Mouse (Mus musculus) kidney, embryonic 16.5 days (tissue): ENCODE data around the gene Twf2. TPM values are rescaled to one million over a fixed set of nuclear protein-coding genes. Genes with fewer than 3 reads are reported as not detected.

Source experiments
- ATAC-seq: fragments of 200-750 bp; cut with Nextera tagmentation; 2 replicates; pipeline ENCODE4 v1.8.0; 2017; ENCODE audit warnings: moderate TSS enrichment; ENCODE audit not compliant: low FRiP score, low TSS enrichment
- H3K27ac ChIP-seq: fragments of 300-500 bp; sonication (generic); 2 replicates; pipeline ENCODE4 v1.5.1; 2014; ENCODE audit warnings: low read length
- H3K27me3 ChIP-seq: fragments of 300-500 bp; sonication (generic); 2 replicates; pipeline ENCODE4 v1.6.1; 2014; ENCODE audit warnings: low read length, control low read depth, mixed read lengths; ENCODE audit not compliant: insufficient read depth
- H3K36me3 ChIP-seq: fragments of 300-500 bp; sonication (generic); 2 replicates; pipeline ENCODE4 v1.6.1; 2014; ENCODE audit warnings: low read length, control low read depth, mixed read lengths; ENCODE audit not compliant: insufficient read depth
- H3K4me1 ChIP-seq: fragments of 300-500 bp; sonication (generic); 2 replicates; pipeline ENCODE4 v1.6.1; 2014; ENCODE audit warnings: low read length, control low read depth, mixed read lengths; ENCODE audit not compliant: insufficient read depth
- H3K4me2 ChIP-seq: fragments of 300-500 bp; sonication (generic); replicated peaks from 2 replicates; pipeline ENCODE4 v1.6.1; 2014; ENCODE audit warnings: low read depth, low read length
- H3K4me3 ChIP-seq: fragments of 300-500 bp; sonication (generic); 2 replicates; pipeline ENCODE4 v1.5.1; 2014; ENCODE audit warnings: mild to moderate bottlenecking, low read length
- H3K9ac ChIP-seq: fragments of 300-500 bp; sonication (generic); replicated peaks from 2 replicates; pipeline ENCODE4 v1.6.1; 2014; ENCODE audit warnings: low read length
- H3K9me3 ChIP-seq: fragments of 300-500 bp; sonication (generic); 2 replicates; pipeline ENCODE4 v1.6.1; 2016; ENCODE audit warnings: low read length, control low read depth
- WGBS: fragments of 180-500 bp; shearing (Covaris S2); extraction: QIAGEN DNeasy Blood & Tissue Kit; methylation state at CpG from one replicate; pipeline ENCODE4 v1.1.7; 2014; 5-methylcytosine and 5-hydroxymethylcytosine counted together
- polyA plus RNA-seq: library from polyadenylated mRNA; unstranded; fragments of >200 nt; fragmentation: Nextera tagmentation; extraction: Ambion mirVana; gene quantifications from 2 replicates; pipeline ENCODE4 v1.2.1, GENCODE M21; 2015

Twf2 gene
- polyA plus RNA-seq, 1 experiment from 2014 or later = 72.7 TPM

DNA sequence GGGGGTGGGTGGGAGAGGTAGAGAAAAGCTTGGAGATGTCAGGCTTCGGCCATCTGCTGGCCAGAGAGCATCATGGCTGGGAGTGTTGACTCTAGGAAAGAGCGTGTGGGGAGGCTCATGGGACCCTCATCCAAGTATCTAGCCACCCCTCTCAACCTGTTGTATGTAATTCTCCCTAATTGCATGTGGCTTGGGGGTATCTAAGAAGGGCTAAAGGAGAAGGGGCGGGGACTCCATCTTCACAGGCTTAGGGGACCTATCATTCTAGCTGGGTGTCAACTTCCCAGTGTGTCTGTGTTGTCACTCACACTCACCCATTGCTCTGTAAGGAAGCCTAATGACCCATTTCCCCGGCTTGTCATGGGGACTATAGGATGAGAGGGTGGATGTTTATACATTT lies 28.9 kb downstream of the Twf2 start:
- no peak overlapping the region for H3K27ac ChIP-seq
- H3K9me3 ChIP-seq = no peaks in the 10 kb centered on the region
- ATAC-seq = no peak
- 74% methylated on average over 4 of the region's 4 CpGs for WGBS
- no peak overlapping the region for H3K4me2 ChIP-seq
- 0 out of 2 replicates have a peak, but pooled peaks cover 7% of the 10 kb centered on the region for H3K4me1 ChIP-seq
- no peaks in the 10 kb centered on the region for H3K27me3 ChIP-seq
- H3K9ac ChIP-seq = no peak overlapping the region
- no peak overlapping the region for H3K4me3 ChIP-seq
- H3K36me3 ChIP-seq = peaks cover 35% of the 10 kb centered on the region

DNA sequence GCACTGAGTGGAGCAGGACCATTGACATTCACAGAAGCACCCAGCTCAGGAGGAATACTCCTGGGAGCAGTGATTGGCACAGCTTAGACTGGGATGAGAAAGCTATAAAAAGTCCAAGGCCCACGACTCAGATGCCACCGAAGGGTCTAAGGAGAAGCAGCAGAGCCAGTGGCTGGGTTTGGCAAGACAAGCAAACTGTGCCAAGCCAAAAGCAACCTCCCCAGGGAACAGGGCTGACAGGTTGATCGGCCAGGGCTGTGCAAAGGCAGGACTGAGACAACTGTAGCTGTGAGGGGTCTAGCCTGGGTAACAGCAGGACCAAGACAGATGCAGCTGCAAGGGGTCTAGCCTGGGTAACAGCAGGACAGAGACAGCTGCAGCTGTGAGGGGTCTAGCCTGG lies 30.0 kb downstream of the Twf2 start:
- no peak overlapping the region for H3K4me3 ChIP-seq
- no peak for ATAC-seq

DNA sequence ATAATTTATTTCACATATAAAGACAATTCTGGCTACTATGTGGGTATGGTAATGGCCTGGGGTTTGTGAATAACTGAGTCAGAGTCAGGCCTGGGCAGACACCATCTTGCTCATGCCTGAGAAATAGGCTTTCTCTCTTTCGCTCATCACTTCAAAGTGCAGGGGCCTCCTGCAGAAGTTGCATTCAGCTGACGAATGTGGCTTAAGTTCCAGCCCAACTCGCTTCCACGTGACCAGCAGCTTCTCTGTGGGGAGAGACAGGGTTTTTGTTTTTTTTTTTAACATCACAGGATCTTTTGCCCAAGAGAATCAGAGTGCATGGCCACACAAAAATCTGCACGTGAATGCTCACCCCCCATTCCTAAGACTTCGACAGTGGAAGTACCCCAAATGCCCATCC lies 31.0 kb downstream of the Twf2 start:
- Histone ChIP-seq H3K4me1 (0 out of 2 replicates have a peak, but pooled peaks cover 7% of the 10 kb centered on the region), H3K9ac (no peak overlapping the region), H3K4me2 (no peak overlapping the region), H3K27ac (no peak overlapping the region), H3K27me3 (no peaks in the 10 kb centered on the region), H3K36me3 (peaks cover 53% of the 10 kb centered on the region), H3K4me3 (no peak overlapping the region), H3K9me3 (no peaks in the 10 kb centered on the region)
- WGBS = 70% methylated on average over 6 of the region's 6 CpGs
- no peak for ATAC-seq

More for the DNA sequence above, 30.0 kb downstream of the Twf2 start:
- no peak overlapping the region for H3K4me2 ChIP-seq
- H3K9me3 ChIP-seq = no peaks in the 10 kb centered on the region
- WGBS = 93% methylated on average over 3 of the region's 3 CpGs
- H3K4me1 ChIP-seq = 0 out of 2 replicates have a peak, but pooled peaks cover 7% of the 10 kb centered on the region
- H3K36me3 ChIP-seq = peaks cover 43% of the 10 kb centered on the region
- no peaks in the 10 kb centered on the region for H3K27me3 ChIP-seq
- H3K27ac ChIP-seq = no peak overlapping the region
- H3K9ac ChIP-seq = no peak overlapping the region

DNA sequence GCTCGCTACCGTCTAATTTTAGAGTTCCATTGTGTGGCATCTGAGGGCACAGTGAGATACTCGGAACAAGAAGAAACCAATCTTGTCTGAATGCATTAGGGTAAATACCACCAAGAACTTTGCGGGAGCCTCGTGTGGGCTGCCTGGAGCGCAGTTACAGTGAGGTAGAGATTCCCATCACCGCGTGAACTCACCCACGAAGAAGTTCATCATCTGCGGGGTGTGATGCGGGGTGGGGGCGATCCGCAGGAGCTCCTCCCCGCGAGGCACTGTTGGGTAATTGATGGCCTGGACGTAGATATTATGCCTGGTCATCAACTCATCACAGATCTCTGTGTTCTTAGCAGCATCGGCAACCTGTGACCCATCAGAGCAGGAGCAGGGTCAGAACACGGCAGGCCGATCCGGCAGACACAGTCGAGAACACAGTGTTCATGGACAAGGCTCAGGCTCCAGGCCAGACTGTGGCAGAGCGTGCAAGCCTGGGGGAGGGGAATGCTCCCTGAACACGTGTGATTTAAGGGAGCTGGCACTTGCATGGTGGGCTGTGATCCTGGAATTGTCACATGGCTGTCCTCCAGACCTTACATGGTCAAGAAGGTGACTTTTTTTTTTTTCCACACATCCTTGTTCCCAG lies 32.4 kb downstream of the Twf2 start:
- Histone ChIP-seq H3K9ac (0 out of 2 replicates have a peak overlapping the region, but pooled peaks have one; percentile 11), H3K9me3 (no peaks in the 10 kb centered on the region), H3K4me1 (0 out of 2 replicates have a peak, but pooled peaks cover 7% of the 10 kb centered on the region), H3K36me3 (peaks cover 60% of the 10 kb centered on the region), H3K27ac (no peak overlapping the region), H3K27me3 (no peaks in the 10 kb centered on the region), H3K4me3 (no peak overlapping the region), H3K4me2 (no peak overlapping the region)
- 64% methylated on average over 23 of the region's 23 CpGs for whole genome bisulfite sequencing
- no peak for ATAC-seq

DNA sequence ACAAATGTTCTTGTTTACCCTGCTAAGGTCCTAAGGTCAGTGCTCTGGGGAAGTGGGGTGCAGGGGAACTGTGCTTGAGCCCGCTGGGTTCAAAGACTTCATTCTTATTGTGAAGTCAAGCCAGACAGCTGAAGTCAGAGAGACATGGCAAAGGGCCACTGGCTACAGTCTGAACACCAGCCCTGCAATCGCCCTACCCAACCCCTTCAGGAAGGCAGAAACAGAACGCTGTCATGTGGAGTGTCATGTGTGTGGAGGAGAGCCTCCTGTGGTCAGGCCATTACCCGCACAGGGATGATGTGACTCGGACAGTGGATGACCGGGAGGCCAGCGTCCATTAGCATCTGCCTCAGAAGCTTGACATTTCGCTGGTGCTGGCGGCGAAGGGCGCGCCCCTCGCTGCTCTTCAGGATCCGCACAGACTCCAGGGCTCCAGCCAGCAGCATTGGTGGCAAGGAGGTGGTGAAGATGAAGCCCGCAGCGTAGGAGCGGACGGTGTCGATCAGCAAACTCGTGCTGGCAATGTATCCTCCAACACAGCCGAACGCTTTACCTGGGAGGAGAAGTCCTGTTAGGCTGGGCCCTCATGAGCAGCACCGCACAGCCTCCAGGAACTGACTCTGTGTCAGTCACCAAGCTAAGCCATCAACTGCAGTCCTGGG lies 33.4 kb downstream of the Twf2 start:
- no peak overlapping the region for H3K4me3 ChIP-seq
- peaks cover 68% of the 10 kb centered on the region for H3K36me3 ChIP-seq
- no peak overlapping the region for H3K9ac ChIP-seq
- H3K4me2 ChIP-seq = no peak overlapping the region
- H3K27me3 ChIP-seq = no peaks in the 10 kb centered on the region
- H3K9me3 ChIP-seq = no peaks in the 10 kb centered on the region
- 87% methylated on average over 23 of the region's 23 CpGs for WGBS
- 0 out of 2 replicates have a peak, but pooled peaks cover 7% of the 10 kb centered on the region for H3K4me1 ChIP-seq
- no peak for ATAC-seq
- H3K27ac ChIP-seq = no peak overlapping the region

DNA sequence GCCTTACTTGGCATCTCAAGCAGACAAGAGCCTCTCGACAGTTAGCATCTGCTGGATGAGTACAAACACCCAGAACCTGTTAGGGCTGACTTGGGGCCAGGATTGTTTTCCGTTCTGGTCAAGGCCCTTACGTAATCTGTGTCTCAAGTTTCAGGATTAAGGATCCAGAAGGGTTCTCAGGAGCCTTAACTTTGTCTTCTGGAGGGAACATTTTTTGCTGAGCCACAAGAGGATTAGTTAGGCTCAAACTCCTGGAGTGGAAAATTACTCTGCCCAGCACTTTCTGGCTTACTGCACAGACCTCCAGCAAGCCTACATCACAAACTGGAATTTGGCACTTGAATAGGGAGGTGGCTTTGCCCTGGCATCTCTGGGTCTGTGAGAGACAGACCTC lies 33.9 kb downstream of the Twf2 start:
- Histone ChIP-seq H3K36me3 (peaks cover 72% of the 10 kb centered on the region), H3K27ac (peak overlapping the region; percentile 6; the same call in 1 of the 2 replicates), H3K9ac (no peak overlapping the region), H3K4me3 (no peak overlapping the region), H3K4me1 (0 out of 2 replicates have a peak, but pooled peaks cover 7% of the 10 kb centered on the region), H3K27me3 (no peaks in the 10 kb centered on the region), H3K9me3 (no peaks in the 10 kb centered on the region), H3K4me2 (no peak overlapping the region)
- 60% methylated on average over 3 of the region's 3 CpGs for WGBS
- no peak for ATAC-seq

DNA sequence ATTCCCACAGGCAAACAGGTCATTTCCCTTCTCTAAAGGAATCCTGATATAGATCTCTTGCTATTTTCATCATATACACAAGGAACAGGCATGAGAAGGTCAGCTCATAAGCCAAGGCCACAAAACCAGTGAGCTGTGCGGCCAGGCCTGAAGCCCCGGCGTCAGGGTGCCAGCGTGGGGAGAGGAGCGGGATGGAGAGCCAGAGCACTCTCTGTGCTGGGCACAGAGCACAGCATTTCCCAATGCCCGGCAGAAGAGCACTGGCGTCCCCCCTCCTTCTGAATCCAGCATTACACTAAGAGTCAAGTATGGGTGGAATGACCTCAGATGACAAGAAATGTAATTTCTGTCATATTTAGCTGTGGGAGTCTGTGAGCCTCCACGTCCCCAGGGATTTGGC lies 34.5 kb downstream of the Twf2 start:
- H3K4me3 ChIP-seq = no peak overlapping the region
- no peaks in the 10 kb centered on the region for H3K9me3 ChIP-seq
- no peak overlapping the region for H3K27ac ChIP-seq
- H3K36me3 ChIP-seq = peaks cover 78% of the 10 kb centered on the region
- ATAC-seq = no peak
- 67% methylated on average over 8 of the region's 8 CpGs for WGBS
- 0 out of 2 replicates have a peak, but pooled peaks cover 7% of the 10 kb centered on the region for H3K4me1 ChIP-seq
- no peak overlapping the region for H3K9ac ChIP-seq
- H3K4me2 ChIP-seq = no peak overlapping the region
- H3K27me3 ChIP-seq = no peaks in the 10 kb centered on the region

DNA sequence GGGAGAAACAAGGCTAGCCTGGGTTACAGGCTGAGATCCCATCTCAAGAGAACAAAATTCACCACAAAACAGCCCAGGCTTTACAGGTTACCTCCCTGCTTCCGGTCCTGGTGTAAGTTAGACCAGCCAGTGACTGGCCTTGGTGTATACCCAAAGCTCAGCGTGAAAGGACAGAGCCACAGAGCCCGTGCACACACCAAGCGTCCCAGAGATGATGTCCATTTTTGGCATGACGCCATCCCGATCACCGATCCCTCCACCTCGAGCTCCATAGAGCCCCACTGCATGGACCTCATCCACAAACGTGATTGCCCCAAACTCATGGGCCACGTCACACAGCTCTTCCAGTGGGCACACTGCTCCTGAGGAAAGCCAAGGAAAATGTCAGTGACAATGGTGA lies 35.0 kb downstream of the Twf2 start:
- 95% methylated on average over 10 of the region's 10 CpGs for WGBS
- H3K9me3 ChIP-seq = no peaks in the 10 kb centered on the region
- ATAC-seq = no peak
- H3K4me2 ChIP-seq = no peak overlapping the region
- no peaks in the 10 kb centered on the region for H3K27me3 ChIP-seq
- H3K4me1 ChIP-seq = peaks cover 9% of the 10 kb centered on the region; the same call in 1 of the 2 replicates
- H3K36me3 ChIP-seq = peaks cover 82% of the 10 kb centered on the region
- no peak overlapping the region for H3K4me3 ChIP-seq
- no peak overlapping the region for H3K27ac ChIP-seq
- no peak overlapping the region for H3K9ac ChIP-seq

DNA sequence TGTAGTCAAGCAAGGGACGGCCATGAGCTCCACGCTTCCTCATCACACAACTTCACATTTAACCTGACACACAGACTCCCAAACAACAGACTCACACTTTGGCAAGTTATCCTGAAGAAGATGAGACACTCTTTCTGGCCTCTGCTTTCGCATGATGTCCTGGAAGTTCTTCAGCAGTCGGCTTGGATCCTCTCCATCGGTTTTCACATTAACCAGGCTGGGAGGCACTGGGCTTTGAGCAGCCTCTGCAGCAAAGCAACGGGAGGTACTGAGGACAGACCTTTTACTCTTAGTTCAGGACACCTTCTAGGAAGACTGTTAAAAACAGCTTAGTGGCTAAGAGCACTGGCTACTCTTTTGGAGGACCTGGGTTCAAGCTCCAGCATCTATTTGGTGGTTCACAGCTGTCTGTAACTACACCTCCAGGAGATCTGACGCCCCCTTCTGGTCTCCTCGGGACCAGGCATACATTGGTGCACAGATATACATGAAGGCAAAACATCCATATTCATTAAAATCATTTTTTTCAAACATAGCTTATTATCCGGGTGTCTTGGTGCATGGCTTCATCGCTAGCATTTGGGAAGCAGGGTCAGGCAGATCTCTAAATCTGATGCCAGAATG lies 38.7 kb downstream of the Twf2 start:
- H3K9ac ChIP-seq = no peak overlapping the region
- 84% methylated on average over 10 of the region's 10 CpGs for WGBS
- H3K36me3 ChIP-seq = peaks cover 55% of the 10 kb centered on the region
- H3K27ac ChIP-seq = no peak overlapping the region
- peaks cover 21% of the 10 kb centered on the region for H3K4me1 ChIP-seq
- no peak overlapping the region for H3K4me2 ChIP-seq
- no peaks in the 10 kb centered on the region for H3K27me3 ChIP-seq
- no peak overlapping the region for H3K4me3 ChIP-seq
- no peak for ATAC-seq
- no peaks in the 10 kb centered on the region for H3K9me3 ChIP-seq
